Mouse (Mus musculus) c-Kit-positive CD71-positive TER-119-positive erythroid progenitor cells, embryonic 14.5 days (primary cell): Measurements from ENCODE around the gene Prn.
A peak's percentile ranks its signal among the peaks of the same experiment; 100 is the strongest.

Source experiments
- DNase-seq: peaks from one replicate; pipeline ENCODE4 v3.0.0-alpha.2; 2013; ENCODE audit warnings: low spot score

Gene Prn

DNA sequence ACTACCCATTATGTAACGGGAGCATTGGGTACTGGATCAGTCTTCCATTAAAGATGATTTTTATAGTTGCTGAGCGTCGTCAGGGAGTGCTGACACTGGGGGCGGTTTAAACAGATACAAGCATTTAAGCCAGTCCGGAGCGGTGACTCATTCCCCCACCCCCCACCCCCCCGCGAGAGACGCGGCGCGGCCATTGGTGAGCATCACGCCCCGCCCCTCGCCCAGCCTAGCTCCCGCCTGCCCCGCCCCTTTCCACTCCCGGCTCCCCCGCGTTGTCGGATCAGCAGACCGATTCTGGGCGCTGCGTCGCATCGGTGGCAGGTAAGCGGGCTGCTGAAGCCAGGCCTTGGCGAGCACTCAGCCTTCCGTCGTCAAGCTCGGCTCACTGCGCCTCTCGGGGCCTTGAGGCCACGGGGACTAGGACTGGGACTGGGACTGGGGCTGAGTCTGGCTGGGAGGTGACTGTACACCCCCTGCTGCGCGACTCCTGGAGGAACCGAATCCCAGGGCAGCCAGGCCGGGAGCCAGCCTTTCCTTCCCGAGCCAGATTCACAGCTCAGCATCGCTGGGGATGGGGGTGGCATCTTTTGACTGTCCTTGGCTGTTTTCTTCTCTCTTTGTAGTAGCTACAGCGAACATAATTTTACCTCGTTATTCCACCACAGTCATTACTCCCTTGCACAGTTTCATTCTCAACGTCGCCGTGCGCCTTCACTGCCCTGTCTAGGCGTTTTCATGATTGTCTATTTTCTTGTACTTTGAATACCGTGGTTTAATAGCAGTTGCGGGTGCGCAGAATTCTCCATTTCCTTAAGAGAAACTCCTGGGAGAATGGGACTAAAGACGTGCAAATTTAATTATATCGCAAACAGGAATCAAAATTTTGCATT, at the start of gene Prn, which contains the start of gene Prnp:
Gene Prn (plus strand): TSS at position 275 of the 890 bp plus-strand sequence.
Gene Prnp (plus strand): TSS at position 246 of the 890 bp plus-strand sequence.
- DNase-seq: peak; percentile 94

DNA sequence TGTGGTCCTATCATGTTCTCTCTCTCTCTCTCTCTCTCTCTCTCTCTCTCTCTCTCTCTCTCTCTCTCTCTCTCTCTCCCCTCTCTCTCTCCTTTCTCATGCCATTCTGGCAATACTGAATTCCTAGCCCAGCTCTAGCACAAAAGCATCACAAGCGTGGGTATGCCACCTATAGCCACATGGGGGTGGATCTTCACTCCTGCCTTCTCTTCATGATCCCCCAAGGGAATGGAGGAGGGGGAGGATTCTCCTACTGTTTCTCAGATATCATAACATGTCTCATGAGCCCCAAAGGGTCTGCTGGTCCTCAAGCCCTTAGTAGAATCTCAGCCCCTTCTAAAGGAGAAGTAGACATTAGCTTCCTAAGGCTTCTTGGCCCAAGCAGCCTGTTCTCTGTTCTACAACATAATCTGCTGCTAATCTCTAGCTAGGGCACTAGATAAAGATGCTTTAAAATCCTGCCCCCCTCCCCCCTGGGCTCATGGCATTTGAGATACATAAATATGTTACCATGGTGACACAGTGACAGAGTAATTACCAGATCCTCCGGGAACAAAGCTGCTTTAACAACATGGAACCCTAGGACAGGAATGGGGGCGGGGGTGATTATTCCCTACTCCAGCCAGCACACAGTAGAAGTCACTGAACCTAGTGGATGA, 47.0 kb upstream of the Prn start:
- no peak for DNase-seq

- no peak for DNase-seq
These were observed 46.3 kb upstream of the Prn start for GRCm38 (mm10) chr2:131863472-131863871.

DNA sequence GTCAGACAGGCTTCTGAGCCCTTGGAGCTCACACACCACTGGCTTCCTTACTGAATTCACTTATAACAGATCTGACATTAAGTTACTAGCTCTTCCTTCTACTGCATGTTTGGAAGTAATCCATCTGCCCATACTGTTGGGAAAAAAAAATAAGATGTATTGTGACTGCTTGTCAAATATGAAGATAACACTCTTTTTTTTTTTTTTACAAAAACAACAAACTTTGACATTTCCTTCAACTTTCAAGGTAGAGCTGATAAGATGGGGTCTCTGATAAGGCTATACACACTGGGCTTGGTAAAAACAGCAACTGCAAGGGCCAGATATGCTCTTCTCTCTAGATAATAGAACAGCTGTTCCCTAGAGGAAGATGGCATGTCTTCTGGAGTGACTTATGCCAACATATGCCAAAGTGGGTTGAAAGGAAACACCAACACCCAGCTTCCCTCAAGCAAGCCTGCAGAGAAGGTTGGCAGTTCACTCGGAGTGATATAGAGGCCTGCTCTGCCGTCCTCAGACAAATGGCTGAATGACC, 45.4 kb upstream of the Prn start:
- DNase-seq: peak; percentile 40

DNA sequence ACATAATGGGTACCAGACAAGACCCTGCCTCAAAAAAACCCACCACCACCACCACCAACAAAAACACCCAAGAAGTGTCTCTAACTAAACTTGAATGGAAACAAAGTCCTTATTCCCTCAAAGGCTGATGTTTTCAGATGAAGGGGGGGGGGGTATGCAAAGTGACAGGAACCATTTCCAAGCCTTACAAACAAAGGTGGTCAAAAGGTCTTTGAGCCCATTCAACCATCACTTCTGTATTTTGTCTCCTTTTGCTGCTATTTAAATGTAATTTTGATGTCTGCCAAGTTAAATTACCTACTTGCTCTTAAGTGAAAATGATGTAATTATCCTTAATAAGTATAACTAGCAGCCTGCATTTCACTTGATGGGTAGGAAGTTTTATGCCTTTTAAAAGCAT, 43.1 kb upstream of the Prn start:
- DNase-seq: no peak

- DNase-seq: no peak
These were observed 40.8 kb upstream of the Prn start for GRCm38 (mm10) chr2:131868983-131869382.

DNA sequence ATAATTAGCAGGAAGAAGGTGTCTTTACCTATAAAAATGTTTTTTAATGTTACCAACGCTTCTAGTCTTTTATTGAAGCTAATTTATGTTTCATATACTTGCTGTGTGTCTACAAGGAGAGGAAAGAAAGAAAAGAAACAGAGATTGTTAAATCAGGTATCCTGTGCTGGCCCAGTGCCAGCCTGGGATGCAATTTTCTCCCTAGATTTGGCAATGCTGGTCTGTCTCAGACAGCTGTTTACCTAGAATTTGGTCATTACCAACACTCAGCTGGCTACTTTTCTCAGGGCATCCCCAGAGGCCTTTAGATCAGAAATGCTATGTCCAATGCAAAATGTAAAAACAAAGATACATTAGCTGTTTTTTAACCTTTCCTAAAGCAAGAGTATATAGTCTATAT, 36.4 kb upstream of the Prn start:
- no peak for DNase-seq

DNA sequence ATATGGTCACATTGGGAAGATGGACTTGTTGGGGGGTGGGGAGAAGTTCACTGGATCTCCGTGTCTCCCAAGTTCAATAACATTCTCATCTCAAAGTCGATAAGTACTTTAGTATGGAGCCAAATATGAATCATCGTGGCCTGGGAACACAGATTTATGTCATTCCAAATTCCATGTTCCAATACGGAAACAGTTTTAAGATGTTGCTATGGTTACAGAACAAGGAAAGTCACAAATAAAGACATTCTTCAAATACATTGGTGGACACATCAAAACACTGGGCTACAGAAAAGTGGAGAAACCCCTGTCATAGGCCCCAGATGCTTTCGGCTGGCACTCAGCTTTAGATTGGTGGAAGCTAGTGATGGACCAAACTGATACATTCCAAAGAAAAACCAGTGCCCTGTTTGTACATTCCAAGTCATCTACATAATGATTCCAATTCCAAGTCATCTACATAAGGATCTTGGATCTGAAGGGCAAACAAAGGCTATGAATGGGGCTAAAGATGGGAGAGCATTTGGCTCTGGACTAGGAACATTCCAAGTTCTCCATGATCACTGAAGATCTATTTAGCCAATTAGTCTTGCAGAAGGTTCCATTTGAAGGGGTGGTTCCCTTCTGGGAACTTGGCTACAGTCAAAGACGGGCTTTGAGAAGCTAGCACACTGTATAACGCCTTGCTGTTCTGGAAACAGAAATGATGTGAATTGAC, 33.0 kb upstream of the Prn start:
- DNase-seq: no peak

GRCm38 (mm10) chr2:131881766-131882165, 28.0 kb upstream of the Prn start:
- no peak for DNase-seq

- DNase-seq: no peak
These were observed 26.6 kb upstream of the Prn start for GRCm38 (mm10) chr2:131883136-131883535.

GRCm38 (mm10) chr2:131886503-131887160, 23.1 kb upstream of the Prn start:
- DNase-seq: no peak

DNA sequence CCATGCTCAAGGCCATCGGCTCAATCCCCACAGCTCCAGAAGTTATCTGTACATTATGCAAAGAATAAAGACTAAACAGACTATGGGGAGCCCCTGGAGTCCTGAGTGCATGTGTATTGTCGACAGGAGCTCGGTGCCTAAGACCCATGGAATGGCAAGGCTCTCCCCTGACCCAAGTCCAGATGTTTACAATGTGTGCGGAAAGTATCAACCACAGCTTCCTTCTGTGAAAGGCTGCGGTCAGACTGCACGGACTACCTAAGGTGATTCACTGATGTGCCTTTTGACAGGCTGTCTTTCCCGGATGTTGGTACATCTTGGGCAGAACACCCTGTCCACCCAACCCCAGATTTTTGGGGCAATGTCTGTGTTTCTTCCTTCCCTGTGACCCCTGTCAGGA, 21.5 kb upstream of the Prn start:
- DNase-seq: no peak

- DNase-seq: peak; percentile 40
These were observed 17.2 kb upstream of the Prn start for GRCm38 (mm10) chr2:131892534-131892933.

DNA sequence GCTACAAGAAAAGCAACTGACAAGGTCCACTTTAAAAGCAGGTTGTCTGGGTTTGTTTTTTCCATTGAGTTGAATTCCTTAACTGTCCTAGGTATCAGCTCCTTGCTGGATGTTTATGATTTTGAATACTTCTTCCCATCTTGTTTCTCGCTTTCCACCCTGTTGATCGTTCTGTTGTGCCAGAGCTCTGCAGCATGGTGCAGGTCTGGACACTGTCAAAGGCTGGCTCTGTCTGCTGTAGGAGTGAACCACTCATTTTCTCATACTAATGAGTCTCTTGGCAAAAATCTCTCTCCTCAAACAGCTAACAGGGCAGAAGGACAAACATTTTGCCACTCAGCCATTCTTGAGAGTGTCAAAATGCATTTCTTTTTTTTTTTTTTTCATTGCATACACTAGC, 14.7 kb upstream of the Prn start:
- DNase-seq: no peak

- DNase-seq: no peak
These were observed 13.7 kb upstream of the Prn start for GRCm38 (mm10) chr2:131896011-131896410.

- no peak for DNase-seq
These were observed 12.2 kb upstream of the Prn start for GRCm38 (mm10) chr2:131897336-131898109.

GRCm38 (mm10) chr2:131902423-131902822, 7.3 kb upstream of the Prn start:
- no peak for DNase-seq

DNA sequence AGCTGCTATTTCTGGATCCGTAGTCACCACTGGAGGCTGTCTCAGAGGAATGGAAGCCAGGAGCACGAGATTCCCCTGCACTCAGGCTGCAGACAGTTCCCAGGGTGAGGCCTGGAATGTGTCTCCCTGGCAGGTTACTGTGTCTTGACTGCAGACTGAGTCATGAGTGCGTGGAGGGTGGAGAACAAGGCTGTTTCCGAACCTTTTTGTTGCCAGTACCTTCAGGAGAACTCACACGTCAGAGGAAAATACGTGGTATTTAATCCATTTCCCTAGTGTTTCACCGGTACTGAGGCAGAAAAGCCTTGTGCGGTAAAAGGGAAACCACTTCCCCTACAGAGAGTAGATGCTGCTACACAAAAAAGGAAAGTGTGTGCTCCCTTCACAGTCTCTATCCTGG, 6.9 kb upstream of the Prn start:
- no peak for DNase-seq

GRCm38 (mm10) chr2:131905025-131905424, 4.7 kb upstream of the Prn start:
- peak; percentile 71 for DNase-seq

GRCm38 (mm10) chr2:131905776-131906175, 4.0 kb upstream of the Prn start:
- no peak for DNase-seq

DNA sequence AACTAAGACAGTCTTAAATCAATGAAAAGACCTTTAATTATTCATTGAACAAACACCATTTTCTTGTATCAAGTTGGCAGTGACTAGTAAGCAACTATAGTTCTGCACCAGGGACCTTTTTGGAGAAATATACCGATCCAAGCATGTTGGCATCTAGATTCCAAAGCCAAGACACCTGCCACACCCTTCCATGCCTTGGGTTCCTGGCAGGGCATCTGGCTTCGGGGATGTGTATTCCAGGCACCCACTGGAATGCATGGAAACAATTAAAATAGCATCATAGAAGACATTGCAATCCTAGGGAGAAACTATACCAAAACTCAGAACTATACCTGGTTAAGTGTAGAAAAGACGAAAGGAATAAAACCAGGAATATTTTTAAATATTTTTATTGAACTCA, 3.5 kb upstream of the Prn start:
- no peak for DNase-seq
